Mouse (Mus musculus): Measurements from ENCODE around the gene Rhox3a. TPM values are rescaled to one million over a fixed set of nuclear protein-coding genes. Genes with fewer than 3 reads are reported as not detected.
"Not testable (repeated sequence)": the region's sequence is repeated elsewhere in the genome, so short reads cannot be mapped to it uniquely, and the experiment has no call there.

Gene Rhox3a
- polyA plus RNA-seq (2014; fragmentation: Nextera tagmentation; extraction: Ambion mirVana): not detected in 2 replicates

- not testable (repeated sequence) for H3K4me2 ChIP-seq (ENCODE audit: low read depth, severe bottlenecking); H3K27me3 ChIP-seq (ENCODE audit: control insufficient read depth, insufficient read depth, low read length); ATAC-seq (ENCODE audit: insufficient number of reproducible peaks, low FRiP score, low TSS enrichment, low read depth); H3K4me3 ChIP-seq (ENCODE audit: low read depth, low read length); H3K9me3 ChIP-seq (ENCODE audit: control insufficient read depth, low read length); H3K9ac ChIP-seq (ENCODE audit: low read length); H3K36me3 ChIP-seq (ENCODE audit: control insufficient read depth, insufficient read depth, low read length); H3K27ac ChIP-seq (replicated peaks; ENCODE audit: low read depth, low read length); DNase-seq (ENCODE audit: low spot score); H3K4me1 ChIP-seq (ENCODE audit: control insufficient read depth, insufficient read depth, low read length)
- 100% methylated on average over 1 of the region's 3 CpGs for WGBS
These were observed at the start of gene Rhox3a for GRCm38 (mm10) chrX:37249619-37250018. TSS of gene Rhox3a (plus strand) at chrX:37249919.

GRCm38 (mm10) chrX:37210941-37211340, 38.8 kb upstream of the Rhox3a start, which contains the start of gene Gm9:
TSS of gene Gm9 (minus strand) at chrX:37211041.
- no peak within 1 kb of the TSS for H3K4me3 ChIP-seq (ENCODE audit: low read depth, low read length)
- no peaks in the 10 kb centered on the region for H3K27me3 ChIP-seq (ENCODE audit: control insufficient read depth, insufficient read depth, low read length)
- H3K9me3 ChIP-seq (ENCODE audit: control insufficient read depth, low read length): no peaks in the 10 kb centered on the region
- no peak for ATAC-seq (ENCODE audit: insufficient number of reproducible peaks, low FRiP score, low TSS enrichment, low read depth)
- no peak for DNase-seq (ENCODE audit: low spot score)
- no peaks in the 10 kb centered on the region for H3K4me1 ChIP-seq (ENCODE audit: control insufficient read depth, insufficient read depth, low read length)
- H3K36me3 ChIP-seq (ENCODE audit: control insufficient read depth, insufficient read depth, low read length): no peaks in the 10 kb centered on the region
- no peak within 1 kb of the TSS for H3K9ac ChIP-seq (ENCODE audit: low read length)
- 84% methylated on average over 10 of the region's 10 CpGs for WGBS
- H3K4me2 ChIP-seq (ENCODE audit: low read depth, severe bottlenecking): no peak within 1 kb of the TSS
- no peak within 1 kb of the TSS for H3K27ac ChIP-seq (replicated peaks; ENCODE audit: low read depth, low read length)

GRCm38 (mm10) chrX:37222158-37222557, 27.6 kb upstream of the Rhox3a start, which contains the start of gene Rhox1:
TSS of gene Rhox1 (minus strand) at chrX:37222258.
- H3K4me1 ChIP-seq (ENCODE audit: control insufficient read depth, insufficient read depth, low read length); H3K4me3 ChIP-seq (ENCODE audit: low read depth, low read length); H3K36me3 ChIP-seq (ENCODE audit: control insufficient read depth, insufficient read depth, low read length); H3K27me3 ChIP-seq (ENCODE audit: control insufficient read depth, insufficient read depth, low read length); H3K27ac ChIP-seq (replicated peaks; ENCODE audit: low read depth, low read length); H3K9me3 ChIP-seq (ENCODE audit: control insufficient read depth, low read length); DNase-seq (ENCODE audit: low spot score); H3K9ac ChIP-seq (ENCODE audit: low read length); H3K4me2 ChIP-seq (ENCODE audit: low read depth, severe bottlenecking); ATAC-seq (ENCODE audit: insufficient number of reproducible peaks, low FRiP score, low TSS enrichment, low read depth): not testable (repeated sequence)
- WGBS: 79% methylated on average over 1 of the region's 1 CpGs

- not testable (repeated sequence) for H3K9ac ChIP-seq (ENCODE audit: low read length); ATAC-seq (ENCODE audit: insufficient number of reproducible peaks, low FRiP score, low TSS enrichment, low read depth); DNase-seq (ENCODE audit: low spot score); H3K27ac ChIP-seq (replicated peaks; ENCODE audit: low read depth, low read length); H3K4me1 ChIP-seq (ENCODE audit: control insufficient read depth, insufficient read depth, low read length); H3K9me3 ChIP-seq (ENCODE audit: control insufficient read depth, low read length); H3K4me3 ChIP-seq (ENCODE audit: low read depth, low read length); H3K27me3 ChIP-seq (ENCODE audit: control insufficient read depth, insufficient read depth, low read length); H3K4me2 ChIP-seq (ENCODE audit: low read depth, severe bottlenecking); H3K36me3 ChIP-seq (ENCODE audit: control insufficient read depth, insufficient read depth, low read length)
- whole genome bisulfite sequencing: no CpG with 5 or more reads among the region's 9 CpGs
These were observed 5.0 kb upstream of the Rhox3a start, which contains the start of gene Rhox2a for GRCm38 (mm10) chrX:37244676-37245075. TSS of gene Rhox2a (plus strand) at chrX:37244976.

- DNase-seq (ENCODE audit: low spot score); H3K27ac ChIP-seq (replicated peaks; ENCODE audit: low read depth, low read length); H3K9ac ChIP-seq (ENCODE audit: low read length); H3K9me3 ChIP-seq (ENCODE audit: control insufficient read depth, low read length); H3K4me1 ChIP-seq (ENCODE audit: control insufficient read depth, insufficient read depth, low read length); H3K4me2 ChIP-seq (ENCODE audit: low read depth, severe bottlenecking); H3K36me3 ChIP-seq (ENCODE audit: control insufficient read depth, insufficient read depth, low read length); ATAC-seq (ENCODE audit: insufficient number of reproducible peaks, low FRiP score, low TSS enrichment, low read depth); H3K4me3 ChIP-seq (ENCODE audit: low read depth, low read length); H3K27me3 ChIP-seq (ENCODE audit: control insufficient read depth, insufficient read depth, low read length): not testable (repeated sequence)
- WGBS: 96% methylated on average over 9 of the region's 19 CpGs
These were observed 15.3 kb downstream of the Rhox3a start, which contains the start of gene Rhox4a for GRCm38 (mm10) chrX:37265038-37265437. TSS of gene Rhox4a (plus strand) at chrX:37265338.

Other genes with a start within 250 kb of the Rhox3a start
- gene Sowahd, start 201.1 kb upstream of the Rhox3a start, polyA plus RNA-seq (2014; fragmentation: Nextera tagmentation; extraction: Ambion mirVana): not detected in 2 replicates
- 520 and 540 TPM in 2 replicates for gene Rpl39, start 164.5 kb upstream of the Rhox3a start, polyA plus RNA-seq (2014; fragmentation: Nextera tagmentation; extraction: Ambion mirVana)
- gene Upf3b, start 139.6 kb upstream of the Rhox3a start, polyA plus RNA-seq (2014; fragmentation: Nextera tagmentation; extraction: Ambion mirVana): 21.8 and 22.4 TPM in 2 replicates
- gene Nkap, start 123.1 kb upstream of the Rhox3a start, polyA plus RNA-seq (2014; fragmentation: Nextera tagmentation; extraction: Ambion mirVana): 24.9 and 26.3 TPM in 2 replicates
- 0.24 TPM in 1 of 2 replicates, not detected in the other for gene Akap14, start 81.1 kb upstream of the Rhox3a start, polyA plus RNA-seq (2014; fragmentation: Nextera tagmentation; extraction: Ambion mirVana)
- 358 and 365 TPM in 2 replicates for gene Ndufa1, start 58.8 kb upstream of the Rhox3a start, polyA plus RNA-seq (2014; fragmentation: Nextera tagmentation; extraction: Ambion mirVana)
- 11.7 and 12.1 TPM in 2 replicates for gene Rnf113a1, start 58.7 kb upstream of the Rhox3a start, polyA plus RNA-seq (2014; fragmentation: Nextera tagmentation; extraction: Ambion mirVana)
- gene Gm9, start 38.9 kb upstream of the Rhox3a start, polyA plus RNA-seq (2014; fragmentation: Nextera tagmentation; extraction: Ambion mirVana): not detected in 2 replicates
- not detected in 2 replicates for gene Rhox1, start 27.7 kb upstream of the Rhox3a start, polyA plus RNA-seq (2014; fragmentation: Nextera tagmentation; extraction: Ambion mirVana)
- 0.25 TPM in 1 of 2 replicates, not detected in the other for gene Rhox2a, start 4.9 kb upstream of the Rhox3a start, polyA plus RNA-seq (2014; fragmentation: Nextera tagmentation; extraction: Ambion mirVana)
- gene Rhox4a, start 15.4 kb downstream of the Rhox3a start, polyA plus RNA-seq (2014; fragmentation: Nextera tagmentation; extraction: Ambion mirVana): not detected in 2 replicates
- gene Rhox3a2, start 130.1 kb downstream of the Rhox3a start, polyA plus RNA-seq (2014; fragmentation: Nextera tagmentation; extraction: Ambion mirVana): not detected in 2 replicates
- not detected in 2 replicates for gene Rhox4a2, start 140.9 kb downstream of the Rhox3a start, polyA plus RNA-seq (2014; fragmentation: Nextera tagmentation; extraction: Ambion mirVana)
- not detected in 2 replicates for gene Rhox2b, start 162.1 kb downstream of the Rhox3a start, polyA plus RNA-seq (2014; fragmentation: Nextera tagmentation; extraction: Ambion mirVana)
- gene Rhox4b, start 182.6 kb downstream of the Rhox3a start, polyA plus RNA-seq (2014; fragmentation: Nextera tagmentation; extraction: Ambion mirVana): not detected in 2 replicates
- not detected in 2 replicates for gene Rhox2c, start 203.8 kb downstream of the Rhox3a start, polyA plus RNA-seq (2014; fragmentation: Nextera tagmentation; extraction: Ambion mirVana)
- not detected in 2 replicates for gene Rhox3c, start 208.7 kb downstream of the Rhox3a start, polyA plus RNA-seq (2014; fragmentation: Nextera tagmentation; extraction: Ambion mirVana)
- not detected in 2 replicates for gene Rhox4c, start 230.4 kb downstream of the Rhox3a start, polyA plus RNA-seq (2014; fragmentation: Nextera tagmentation; extraction: Ambion mirVana)
- gene Rhox2d, start 243.5 kb downstream of the Rhox3a start, polyA plus RNA-seq (2014; fragmentation: Nextera tagmentation; extraction: Ambion mirVana): not detected in 2 replicates